19 mouse cellular contexts compared by ENCODE assay signal in genomic region chr11:6302793-6303192, GRCm38 (mm10). TPM values are rescaled to one million over a fixed set of nuclear protein-coding genes. Genes with fewer than 3 reads are reported as not detected.
A peak's percentile ranks its signal among the peaks of the same experiment; 100 is the strongest.
DNase-seq lines count a peak whose midpoint lies in the region; ATAC-seq and TF ChIP-seq lines count a peak whose summit lies in the region.
"Had no signal": no experiment of that assay in that cellular context is flagged by ENCODE, and none has a peak within 500 bp of the region (broad histone marks: within the 10 kb centered on the region; RNA-seq: fewer than 3 reads in every experiment).

No protein-coding gene starts in this region.

- H3K9ac ChIP-seq in kidney, embryonic 15.5 days = no peak overlapping the region
- H3K9ac ChIP-seq in liver, embryonic 11.5 days (ENCODE audit: low read depth, low read length) = no peak overlapping the region
- H3K9ac ChIP-seq: forebrain, embryonic 13.5 days; heart, embryonic 15.5 days; hindbrain, embryonic 13.5 days had no signal

- TF ChIP-seq CTCF in kidney, adult 2 months (conservative IDR thresholded peaks at IDR 0.05; ENCODE audit: insufficient read depth, insufficient read length, low read depth, low read length) = no peak

- H3K4me1 ChIP-seq in kidney, adult 2 months (ENCODE audit: control insufficient read depth, insufficient read depth, low read length) = peaks cover 14% of the 10 kb centered on the region; the same call in 1 of the 2 replicates
- H3K4me1 ChIP-seq in kidney, embryonic 15.5 days = no peaks in the 10 kb centered on the region
- no peaks in the 10 kb centered on the region for H3K4me1 ChIP-seq in liver, embryonic 11.5 days (replicated peaks; ENCODE audit: control insufficient read depth, insufficient read depth, low read length)
- H3K4me1 ChIP-seq: embryonic facial prominence, embryonic 10.5 days; forebrain, embryonic 13.5 days; heart, embryonic 15.5 days; hindbrain, embryonic 13.5 days had no signal

- H3K4me3 ChIP-seq in kidney, adult 2 months (ENCODE audit: insufficient read depth, low read depth, low read length) = no peak overlapping the region
- no peak overlapping the region for H3K4me3 ChIP-seq in kidney, embryonic 15.5 days (replicated peaks)
- no peak overlapping the region for H3K4me3 ChIP-seq in liver, embryonic 11.5 days (ENCODE audit: low read depth, low read length)
- H3K4me3 ChIP-seq: embryonic facial prominence, embryonic 10.5 days; forebrain, embryonic 13.5 days; heart, embryonic 15.5 days; hindbrain, embryonic 13.5 days had no signal

- H3K27ac ChIP-seq in kidney, adult 2 months (ENCODE audit: insufficient read depth, low read depth, low read length) = no peak overlapping the region
- H3K27ac ChIP-seq in kidney, embryonic 15.5 days = 0 out of 2 replicates have a peak overlapping the region, but pooled peaks have one; percentile 6
- no peak overlapping the region for H3K27ac ChIP-seq in liver, embryonic 11.5 days (ENCODE audit: low read depth, low read length)
- H3K27ac ChIP-seq: embryonic facial prominence, embryonic 10.5 days; forebrain, embryonic 13.5 days; heart, embryonic 15.5 days; hindbrain, embryonic 13.5 days had no signal

- H3K4me2 ChIP-seq in kidney, embryonic 15.5 days = no peak overlapping the region
- H3K4me2 ChIP-seq in liver, embryonic 11.5 days = no peak overlapping the region
- H3K4me2 ChIP-seq: forebrain, embryonic 13.5 days; heart, embryonic 11.5 days; heart, embryonic 15.5 days; hindbrain, embryonic 13.5 days had no signal

- H3K36me3 ChIP-seq in kidney, adult 2 months (ENCODE audit: control insufficient read depth, insufficient read depth, low read length) = peaks cover 8% of the 10 kb centered on the region
- H3K36me3 ChIP-seq in kidney, embryonic 15.5 days = peaks cover 87% of the 10 kb centered on the region
- peaks cover 27% of the 10 kb centered on the region for H3K36me3 ChIP-seq in liver, embryonic 11.5 days (ENCODE audit: control insufficient read depth, insufficient read depth, low read length)

- TF ChIP-seq POLR2A in kidney, adult 2 months (IDR thresholded peaks at IDR 0.05; ENCODE audit: low read depth, low read length) = no peak

- DNase-seq in kidney, adult 2 months = peak; percentile 69
- DNase-seq in kidney, adult 18-20 months = no peak
- peak; percentile 29 for DNase-seq in kidney, postnatal 14 days
- no peak for DNase-seq in liver, embryonic 11.5 days (ENCODE audit: low spot score)
- DNase-seq: adrenal gland, adult 2 months; adrenal gland, postnatal 25 days; cerebellum, adult 2 months; cerebellum, postnatal 10 days; gastrocnemius, postnatal 36 days; heart, adult 18-20 months; heart, postnatal 14 days had no signal

- ATAC-seq in kidney, embryonic 15.5 days (replicated peaks; ENCODE audit: low FRiP score) = no peak
- no peak for ATAC-seq in liver, embryonic 11.5 days (replicated peaks; ENCODE audit: low FRiP score)
- ATAC-seq in cerebellum, adult (ENCODE audit: insufficient number of reproducible peaks, low FRiP score, low TSS enrichment) = no peak
- ATAC-seq: forebrain, embryonic 13.5 days had no signal

- H3K9me3 ChIP-seq in kidney, embryonic 15.5 days (replicated peaks) = no peaks in the 10 kb centered on the region
- H3K9me3 ChIP-seq in liver, embryonic 11.5 days (ENCODE audit: control insufficient read depth, low read length) = no peaks in the 10 kb centered on the region
- H3K9me3 ChIP-seq: embryonic facial prominence, embryonic 10.5 days; forebrain, embryonic 13.5 days; heart, embryonic 15.5 days; hindbrain, embryonic 13.5 days had no signal

- 36% methylated on average over 2 of the region's 2 CpGs for WGBS in kidney, adult 2 months
- 74% methylated on average over 2 of the region's 2 CpGs for WGBS in kidney, embryonic 15.5 days
- 88% methylated on average over 2 of the region's 2 CpGs for WGBS in liver, embryonic 11.5 days

- no peaks in the 10 kb centered on the region for H3K27me3 ChIP-seq in kidney, adult 2 months (replicated peaks; ENCODE audit: control insufficient read depth, insufficient read depth, low read length)
- H3K27me3 ChIP-seq in kidney, embryonic 15.5 days = no peaks in the 10 kb centered on the region
- H3K27me3 ChIP-seq in liver, embryonic 11.5 days (replicated peaks; ENCODE audit: control insufficient read depth, insufficient read depth, low read length) = no peaks in the 10 kb centered on the region
- H3K27me3 ChIP-seq: CH12.LX; forebrain, embryonic 13.5 days; heart, embryonic 15.5 days; hindbrain, embryonic 13.5 days had no signal

RNA-seq across cellular contexts. Expression of gene Ogdh, which starts 11.4 kb away (rescaled TPM):
- 382 and 420 TPM in 2 replicates for polyA plus RNA-seq in kidney, adult 2 months (2012; rRNA removed)
- 116 and 131 TPM in 2 replicates for polyA plus RNA-seq in kidney, embryonic 15.5 days (2015; fragmentation: Nextera tagmentation; extraction: Ambion mirVana)
- polyA plus RNA-seq in liver, embryonic 11.5 days (2014; fragmentation: Nextera tagmentation; extraction: Ambion mirVana) = 124 and 131 TPM in 2 replicates

RNA-seq across cellular contexts. Expression of gene Tmed4, which starts 28.1 kb away (rescaled TPM):
- 220 and 227 TPM in 2 replicates for polyA plus RNA-seq in kidney, adult 2 months (2012; rRNA removed)
- polyA plus RNA-seq in kidney, embryonic 15.5 days (2015; fragmentation: Nextera tagmentation; extraction: Ambion mirVana) = 130 and 133 TPM in 2 replicates
- 76.2 and 78.8 TPM in 2 replicates for polyA plus RNA-seq in liver, embryonic 11.5 days (2014; fragmentation: Nextera tagmentation; extraction: Ambion mirVana)

RNA-seq across cellular contexts. Expression of gene Ddx56, which starts 35.2 kb away (rescaled TPM):
- 29.1 and 29.3 TPM in 2 replicates for polyA plus RNA-seq in kidney, adult 2 months (2012; rRNA removed)
- 93.1 and 101 TPM in 2 replicates for polyA plus RNA-seq in kidney, embryonic 15.5 days (2015; fragmentation: Nextera tagmentation; extraction: Ambion mirVana)
- polyA plus RNA-seq in liver, embryonic 11.5 days (2014; fragmentation: Nextera tagmentation; extraction: Ambion mirVana) = 141 and 151 TPM in 2 replicates

Comparison
In these comparisons a context has a peak if more than half of its experiments do, and no peak if none do; other contexts are left out.
1. DNase-seq: peak in kidney, adult 2 months (single experiment) and kidney, postnatal 14 days (single experiment); none in kidney, adult 18-20 months (single experiment) and liver, embryonic 11.5 days (single experiment).